Mouse (Mus musculus) c-Kit-positive CD71-positive TER-119-negative erythroid progenitor cells, embryonic 14.5 days (primary cell): ENCODE data around the gene Hist1h2ag.

Experiments
- DNase-seq: peaks from one replicate; pipeline ENCODE4 v3.0.0-alpha.2; 2013; ENCODE audit warnings: low read depth

Hist1h2ag gene

GRCm38 (mm10) chr13:22008707-22009106 is 34.0 kb downstream of the Hist1h2ag start:
- DNase-seq: no peak

GRCm38 (mm10) chr13:22007872-22008271 is 34.9 kb downstream of the Hist1h2ag start:
- DNase-seq: no peak

GRCm38 (mm10) chr13:22007121-22007510 is 35.6 kb downstream of the Hist1h2ag start:
- DNase-seq: no peak

- DNase-seq: no peak
Observed at GRCm38 (mm10) chr13:22006334-22007120, 36.2 kb downstream of the Hist1h2ag start.

- DNase-seq: no peak
Observed at GRCm38 (mm10) chr13:22005605-22006333, 37.0 kb downstream of the Hist1h2ag start.

- DNase-seq: no peak
Observed at GRCm38 (mm10) chr13:22001823-22002222, 40.9 kb downstream of the Hist1h2ag start.

- DNase-seq: no peak
Observed at GRCm38 (mm10) chr13:22001346-22001745, 41.4 kb downstream of the Hist1h2ag start.

- no peak for DNase-seq
Observed at GRCm38 (mm10) chr13:21999147-21999546, 43.6 kb downstream of the Hist1h2ag start.

GRCm38 (mm10) chr13:21998412-21998811 is 44.3 kb downstream of the Hist1h2ag start:
- no peak for DNase-seq

GRCm38 (mm10) chr13:21997821-21998220 is 44.9 kb downstream of the Hist1h2ag start:
- no peak for DNase-seq

GRCm38 (mm10) chr13:21997201-21997820 is 45.4 kb downstream of the Hist1h2ag start:
- no peak for DNase-seq

- no peak for DNase-seq
Observed at GRCm38 (mm10) chr13:21996840-21997185, 45.9 kb downstream of the Hist1h2ag start.

- peak; percentile 59 for DNase-seq
Observed at GRCm38 (mm10) chr13:21996101-21996839, 46.5 kb downstream of the Hist1h2ag start.

- DNase-seq: no peak
Observed at GRCm38 (mm10) chr13:21995331-21995914, 47.3 kb downstream of the Hist1h2ag start.

GRCm38 (mm10) chr13:21994896-21995295 is 47.8 kb downstream of the Hist1h2ag start:
- DNase-seq: no peak

GRCm38 (mm10) chr13:21993957-21994738 is 48.6 kb downstream of the Hist1h2ag start:
- DNase-seq: no peak

GRCm38 (mm10) chr13:21992550-21992949 is 50.2 kb downstream of the Hist1h2ag start:
- no peak for DNase-seq
